Mouse (Mus musculus): ENCODE results near the gene Fam71a. TPM values are rescaled to one million over a fixed set of nuclear protein-coding genes. Genes with fewer than 3 reads are reported as not detected.

Fam71a gene
- not detected in 2 replicates for polyA plus RNA-seq (2015; fragmentation: Nextera tagmentation; extraction: Ambion mirVana)

GRCm38 (mm10) chr1:191164717-191165116, at the start of gene Fam71a:
Gene Fam71a (minus strand): TSS chr1:191164817.
- Histone ChIP-seq H3K27me3 (ENCODE audit: control insufficient read depth, insufficient read depth, low read depth, low read length) (no peaks in the 10 kb centered on the region), H3K4me3 (ENCODE audit: low read length) (no peak within 1 kb of the TSS), H3K4me2 (ENCODE audit: low read depth, low read length) (no peak within 1 kb of the TSS), H3K36me3 (ENCODE audit: control insufficient read depth, insufficient read depth, low read length) (no peaks in the 10 kb centered on the region), H3K27ac (ENCODE audit: low read length) (no peak within 1 kb of the TSS), H3K9me3 (ENCODE audit: control insufficient read depth, low read length) (peaks cover 4% of the 10 kb centered on the region; the same call in 1 of the 2 replicates), H3K9ac (ENCODE audit: low read length) (no peak within 1 kb of the TSS), H3K4me1 (replicated peaks; ENCODE audit: control insufficient read depth, insufficient read depth, low read length) (no peaks in the 10 kb centered on the region)
- ATAC-seq (ENCODE audit: low read depth): no peak
- WGBS: 76% methylated on average over 3 of the region's 3 CpGs

GRCm38 (mm10) chr1:191211096-191211495, 46.5 kb upstream of the Fam71a start:
- 30% methylated on average over 2 of the region's 2 CpGs for WGBS

DNA sequence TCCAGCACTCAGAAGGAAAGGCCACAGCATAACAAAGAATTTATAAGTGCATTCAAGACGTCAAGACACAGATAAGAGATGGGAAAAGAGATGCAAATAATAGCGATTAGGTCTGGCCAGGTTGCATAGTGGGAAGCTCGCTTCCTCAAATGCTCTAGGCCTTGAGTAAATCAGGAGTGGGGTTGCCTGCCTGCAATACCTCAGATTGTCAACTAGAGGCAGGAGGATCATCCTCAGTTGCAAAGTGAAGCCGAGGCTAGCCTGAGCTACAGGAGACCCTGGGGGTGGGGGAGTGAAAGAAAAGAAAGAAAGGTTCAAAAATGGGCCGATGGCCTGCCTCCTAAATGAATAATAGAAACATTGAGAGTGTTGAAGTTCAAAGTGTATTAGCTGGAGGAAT, 41.2 kb upstream of the Fam71a start:
- ATAC-seq (ENCODE audit: low read depth): no peak
- Histone ChIP-seq H3K27ac (ENCODE audit: low read length) (no peak overlapping the region), H3K36me3 (ENCODE audit: control insufficient read depth, insufficient read depth, low read length) (no peaks in the 10 kb centered on the region), H3K4me2 (ENCODE audit: low read depth, low read length) (no peak overlapping the region), H3K4me1 (replicated peaks; ENCODE audit: control insufficient read depth, insufficient read depth, low read length) (no peaks in the 10 kb centered on the region), H3K9me3 (ENCODE audit: control insufficient read depth, low read length) (no peaks in the 10 kb centered on the region), H3K4me3 (ENCODE audit: low read length) (no peak overlapping the region), H3K9ac (ENCODE audit: low read length) (no peak overlapping the region), H3K27me3 (ENCODE audit: control insufficient read depth, insufficient read depth, low read depth, low read length) (no peaks in the 10 kb centered on the region)
- WGBS: 69% methylated on average over 5 of the region's 5 CpGs

More at GRCm38 (mm10) chr1:191211096-191211495, 46.5 kb upstream of the Fam71a start:
- no peak overlapping the region for H3K4me2 ChIP-seq (ENCODE audit: low read depth, low read length)
- H3K4me1 ChIP-seq (replicated peaks; ENCODE audit: control insufficient read depth, insufficient read depth, low read length): no peaks in the 10 kb centered on the region
- H3K9ac ChIP-seq (ENCODE audit: low read length): no peak overlapping the region
- H3K9me3 ChIP-seq (ENCODE audit: control insufficient read depth, low read length): no peaks in the 10 kb centered on the region
- ATAC-seq (ENCODE audit: low read depth): no peak
- no peaks in the 10 kb centered on the region for H3K27me3 ChIP-seq (ENCODE audit: control insufficient read depth, insufficient read depth, low read depth, low read length)
- no peak overlapping the region for H3K4me3 ChIP-seq (ENCODE audit: low read length)
- no peak overlapping the region for H3K27ac ChIP-seq (ENCODE audit: low read length)
- no peaks in the 10 kb centered on the region for H3K36me3 ChIP-seq (ENCODE audit: control insufficient read depth, insufficient read depth, low read length)

DNA sequence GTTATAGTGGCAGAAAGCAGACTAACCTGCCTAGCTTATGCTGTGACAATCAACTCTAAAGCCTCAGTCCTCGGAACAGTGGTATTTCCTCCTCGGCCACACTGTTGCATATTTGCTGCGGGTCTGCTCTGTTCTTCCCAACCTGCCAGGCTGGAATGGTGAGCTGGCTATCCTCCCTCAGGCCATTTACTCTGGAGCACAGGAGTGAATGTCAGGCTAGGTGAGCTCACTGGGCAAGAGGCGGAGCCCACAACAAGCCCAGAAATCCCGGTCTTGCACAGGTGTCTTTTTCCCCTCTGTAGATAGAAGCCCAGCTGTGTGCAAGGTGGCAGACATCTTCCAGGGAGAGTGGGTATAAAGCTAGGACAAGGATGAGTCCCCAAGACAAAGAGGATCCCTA, 40.3 kb upstream of the Fam71a start:
- ATAC-seq (ENCODE audit: low read depth): no peak
- H3K9ac ChIP-seq (ENCODE audit: low read length): no peak overlapping the region
- WGBS: 52% methylated on average over 5 of the region's 5 CpGs
- H3K4me2 ChIP-seq (ENCODE audit: low read depth, low read length): no peak overlapping the region
- no peak overlapping the region for H3K4me3 ChIP-seq (ENCODE audit: low read length)
- no peaks in the 10 kb centered on the region for H3K4me1 ChIP-seq (replicated peaks; ENCODE audit: control insufficient read depth, insufficient read depth, low read length)
- no peaks in the 10 kb centered on the region for H3K9me3 ChIP-seq (ENCODE audit: control insufficient read depth, low read length)
- H3K27ac ChIP-seq (ENCODE audit: low read length): no peak overlapping the region
- no peaks in the 10 kb centered on the region for H3K27me3 ChIP-seq (ENCODE audit: control insufficient read depth, insufficient read depth, low read depth, low read length)
- no peaks in the 10 kb centered on the region for H3K36me3 ChIP-seq (ENCODE audit: control insufficient read depth, insufficient read depth, low read length)

- WGBS: 85% methylated on average over 2 of the region's 2 CpGs
These were observed 38.9 kb upstream of the Fam71a start for GRCm38 (mm10) chr1:191203496-191203895.

DNA sequence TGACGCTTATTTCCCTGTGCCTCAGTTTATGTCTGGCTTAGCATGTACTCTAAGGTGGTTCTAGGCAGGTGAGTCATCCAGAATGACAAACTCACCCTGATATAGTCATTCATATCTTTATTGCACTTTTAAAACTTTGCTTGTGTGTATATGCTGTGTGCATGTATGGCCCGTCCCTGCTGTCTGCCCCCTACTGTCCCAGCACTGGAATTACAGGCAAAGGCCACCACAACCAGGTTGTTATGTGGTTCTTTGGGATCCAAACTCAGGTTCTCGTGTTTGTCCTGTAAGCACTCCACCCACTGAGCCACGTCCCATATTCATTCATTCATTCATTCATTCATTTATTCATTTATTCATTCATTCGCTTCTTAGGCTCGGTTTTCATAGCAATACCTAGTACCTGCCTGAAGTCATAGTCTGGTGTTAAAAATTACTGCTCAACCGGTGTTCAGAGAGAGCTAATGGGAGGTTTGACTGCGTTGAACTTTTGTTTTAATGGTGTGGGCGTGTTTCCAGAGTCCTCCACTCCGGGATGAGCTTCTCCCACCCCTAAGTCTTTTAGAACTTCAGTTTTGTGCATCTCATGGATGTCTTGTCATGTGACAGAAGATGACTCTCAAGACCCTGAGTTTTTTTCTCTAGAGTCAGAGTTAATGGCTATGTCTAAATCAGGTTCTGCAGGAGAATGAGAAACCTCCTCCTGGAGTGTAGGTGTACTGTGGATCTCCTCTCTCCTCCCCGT, 37.8 kb upstream of the Fam71a start:
- Histone ChIP-seq H3K9ac (ENCODE audit: low read length) (no peak overlapping the region), H3K9me3 (ENCODE audit: control insufficient read depth, low read length) (no peaks in the 10 kb centered on the region), H3K4me2 (ENCODE audit: low read depth, low read length) (no peak overlapping the region), H3K4me1 (replicated peaks; ENCODE audit: control insufficient read depth, insufficient read depth, low read length) (no peaks in the 10 kb centered on the region), H3K4me3 (ENCODE audit: low read length) (no peak overlapping the region), H3K27ac (ENCODE audit: low read length) (no peak overlapping the region), H3K36me3 (ENCODE audit: control insufficient read depth, insufficient read depth, low read length) (no peaks in the 10 kb centered on the region), H3K27me3 (ENCODE audit: control insufficient read depth, insufficient read depth, low read depth, low read length) (no peaks in the 10 kb centered on the region)
- WGBS: 81% methylated on average over 11 of the region's 11 CpGs
- no peak for ATAC-seq (ENCODE audit: low read depth)

More at GRCm38 (mm10) chr1:191203496-191203895, 38.9 kb upstream of the Fam71a start:
- H3K27ac ChIP-seq (ENCODE audit: low read length): no peak overlapping the region
- no peak overlapping the region for H3K4me2 ChIP-seq (ENCODE audit: low read depth, low read length)
- ATAC-seq (ENCODE audit: low read depth): no peak
- H3K27me3 ChIP-seq (ENCODE audit: control insufficient read depth, insufficient read depth, low read depth, low read length): no peaks in the 10 kb centered on the region
- no peaks in the 10 kb centered on the region for H3K36me3 ChIP-seq (ENCODE audit: control insufficient read depth, insufficient read depth, low read length)
- no peak overlapping the region for H3K9ac ChIP-seq (ENCODE audit: low read length)
- no peak overlapping the region for H3K4me3 ChIP-seq (ENCODE audit: low read length)
- H3K4me1 ChIP-seq (replicated peaks; ENCODE audit: control insufficient read depth, insufficient read depth, low read length): no peaks in the 10 kb centered on the region
- H3K9me3 ChIP-seq (ENCODE audit: control insufficient read depth, low read length): no peaks in the 10 kb centered on the region

DNA sequence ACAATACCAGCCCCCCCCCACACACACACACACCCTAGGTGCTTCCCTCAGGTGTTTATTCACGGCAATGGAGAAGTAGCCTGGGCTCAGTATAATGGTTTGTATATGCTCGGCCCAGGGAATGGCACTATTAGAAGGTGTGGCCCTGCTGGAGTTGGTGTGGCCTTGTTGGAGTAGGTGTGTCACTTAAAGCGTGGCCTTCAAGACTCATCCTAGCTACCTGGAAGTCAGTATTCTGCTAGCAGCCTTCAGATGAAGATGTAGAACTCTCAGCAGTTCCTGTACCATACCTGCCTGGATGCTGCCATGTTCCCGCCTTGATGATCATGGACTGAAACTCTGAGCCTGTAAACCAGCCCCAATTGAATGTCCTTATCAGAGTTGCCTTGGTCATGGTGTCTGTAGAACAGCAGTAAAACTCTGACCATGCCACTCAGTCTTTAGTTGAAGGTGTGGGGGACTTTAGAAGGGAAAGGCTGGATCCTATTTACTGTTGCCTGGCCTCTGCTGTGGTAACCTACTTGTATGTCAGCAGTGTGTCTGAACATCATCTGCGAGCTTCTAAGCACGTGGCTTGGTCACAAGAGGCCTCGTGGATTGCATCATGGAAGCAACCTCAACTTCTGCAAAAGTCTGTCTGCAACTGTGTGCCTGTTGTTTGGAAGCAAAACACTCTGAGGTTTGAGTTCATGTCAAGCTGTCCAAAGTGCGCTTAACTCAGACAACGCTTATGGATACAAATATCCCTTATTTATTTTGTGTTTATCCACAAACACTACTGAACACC, 36.4 kb upstream of the Fam71a start:
- Histone ChIP-seq H3K27ac (ENCODE audit: low read length) (no peak overlapping the region), H3K9me3 (ENCODE audit: control insufficient read depth, low read length) (no peaks in the 10 kb centered on the region), H3K4me2 (ENCODE audit: low read depth, low read length) (no peak overlapping the region), H3K27me3 (ENCODE audit: control insufficient read depth, insufficient read depth, low read depth, low read length) (no peaks in the 10 kb centered on the region), H3K9ac (ENCODE audit: low read length) (no peak overlapping the region), H3K4me1 (replicated peaks; ENCODE audit: control insufficient read depth, insufficient read depth, low read length) (no peaks in the 10 kb centered on the region), H3K36me3 (ENCODE audit: control insufficient read depth, insufficient read depth, low read length) (no peaks in the 10 kb centered on the region), H3K4me3 (ENCODE audit: low read length) (no peak overlapping the region)
- ATAC-seq (ENCODE audit: low read depth): no peak
- WGBS: 83% methylated on average over 9 of the region's 9 CpGs

DNA sequence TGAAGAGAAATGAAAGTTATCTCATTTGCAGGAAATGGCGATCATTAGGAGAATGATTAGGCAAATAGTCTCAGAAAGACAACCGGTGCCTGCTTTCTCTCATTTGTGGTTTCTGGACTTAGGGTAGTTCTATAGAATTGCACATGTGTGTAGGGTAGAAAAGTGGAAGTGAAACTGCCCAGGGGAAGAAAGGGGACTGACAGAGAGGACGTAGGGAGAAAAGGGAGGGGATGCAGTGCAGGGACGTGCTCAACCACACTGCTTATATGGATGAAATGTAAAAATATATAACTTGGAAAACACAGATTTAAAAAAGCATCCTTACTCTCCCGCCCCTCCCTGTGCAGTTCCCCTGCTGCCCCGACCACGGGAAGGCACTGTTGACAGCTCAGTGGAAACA, 33.3 kb upstream of the Fam71a start:
- 58% methylated on average over 7 of the region's 7 CpGs for WGBS
- no peak overlapping the region for H3K4me3 ChIP-seq (ENCODE audit: low read length)
- no peak for ATAC-seq (ENCODE audit: low read depth)

DNA sequence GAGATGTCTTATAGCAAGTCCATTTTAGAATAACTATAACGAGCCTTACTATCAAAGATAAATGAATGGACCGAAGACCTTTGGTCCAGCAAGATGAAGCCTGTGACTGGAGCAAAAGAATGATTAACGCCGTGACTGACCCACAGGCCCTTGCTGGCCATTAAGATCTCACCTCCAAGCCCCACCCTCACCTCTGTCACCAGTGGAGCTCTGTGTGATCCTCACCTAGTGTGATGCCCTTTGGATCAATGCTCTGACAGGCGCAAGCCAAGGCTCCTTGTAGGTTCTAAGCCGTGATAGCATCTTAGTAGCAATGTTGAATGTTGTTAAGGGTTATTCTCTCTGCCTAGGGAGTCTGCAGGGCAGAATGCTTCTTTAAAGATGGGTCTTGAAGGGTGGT, 31.4 kb upstream of the Fam71a start:
- Histone ChIP-seq H3K27me3 (ENCODE audit: control insufficient read depth, insufficient read depth, low read depth, low read length) (0 out of 2 replicates have a peak, but pooled peaks cover 3% of the 10 kb centered on the region), H3K27ac (ENCODE audit: low read length) (no peak overlapping the region), H3K36me3 (ENCODE audit: control insufficient read depth, insufficient read depth, low read length) (no peaks in the 10 kb centered on the region), H3K4me2 (ENCODE audit: low read depth, low read length) (no peak overlapping the region), H3K9ac (ENCODE audit: low read length) (no peak overlapping the region), H3K9me3 (ENCODE audit: control insufficient read depth, low read length) (no peaks in the 10 kb centered on the region), H3K4me3 (ENCODE audit: low read length) (no peak overlapping the region), H3K4me1 (replicated peaks; ENCODE audit: control insufficient read depth, insufficient read depth, low read length) (no peaks in the 10 kb centered on the region; the same call in 1 of the 2 replicates)
- ATAC-seq (ENCODE audit: low read depth): no peak
- WGBS: 82% methylated on average over 6 of the region's 6 CpGs

More for the DNA sequence above, 33.3 kb upstream of the Fam71a start:
- Histone ChIP-seq H3K9me3 (ENCODE audit: control insufficient read depth, low read length) (no peaks in the 10 kb centered on the region), H3K36me3 (ENCODE audit: control insufficient read depth, insufficient read depth, low read length) (no peaks in the 10 kb centered on the region), H3K9ac (ENCODE audit: low read length) (no peak overlapping the region), H3K27ac (ENCODE audit: low read length) (no peak overlapping the region), H3K4me2 (ENCODE audit: low read depth, low read length) (no peak overlapping the region), H3K27me3 (ENCODE audit: control insufficient read depth, insufficient read depth, low read depth, low read length) (no peaks in the 10 kb centered on the region), H3K4me1 (replicated peaks; ENCODE audit: control insufficient read depth, insufficient read depth, low read length) (no peaks in the 10 kb centered on the region; the same call in 1 of the 2 replicates)
